Mouse (Mus musculus): ENCODE data around the gene Pfn1.
A peak's percentile ranks its signal among the peaks of the same experiment; 100 is the strongest.

The Pfn1 gene

GRCm38 (mm10) chr11:70654198-70654922 is at the start of gene Pfn1:
TSS of gene Pfn1 (minus strand) at chr11:70654644.
- DNase-seq (ENCODE audit: low spot score): peak; percentile 66

GRCm38 (mm10) chr11:70702781-70703180 is 48.3 kb upstream of the Pfn1 start:
- DNase-seq (ENCODE audit: low spot score): no peak

GRCm38 (mm10) chr11:70701984-70702733 is 47.7 kb upstream of the Pfn1 start:
- DNase-seq (ENCODE audit: low spot score): no peak

GRCm38 (mm10) chr11:70701221-70701955 is 46.9 kb upstream of the Pfn1 start:
- no peak for DNase-seq (ENCODE audit: low spot score)

- peak; percentile 66 for DNase-seq (ENCODE audit: low spot score)
Measured at GRCm38 (mm10) chr11:70700613-70701012, 46.2 kb upstream of the Pfn1 start.

GRCm38 (mm10) chr11:70699722-70700556 is 45.5 kb upstream of the Pfn1 start, which contains the start of the genes Inca1 and Kif1c:
TSS of gene Inca1 (minus strand) at chr11:70700155.
TSS of gene Kif1c (plus strand) at chr11:70700548.
- DNase-seq (ENCODE audit: low spot score): peak; percentile 98

- no peak for DNase-seq (ENCODE audit: low spot score)
Measured at GRCm38 (mm10) chr11:70699051-70699450, 44.6 kb upstream of the Pfn1 start.

GRCm38 (mm10) chr11:70697376-70697775 is 42.9 kb upstream of the Pfn1 start:
- DNase-seq (ENCODE audit: low spot score): no peak

GRCm38 (mm10) chr11:70693504-70693903 is 39.1 kb upstream of the Pfn1 start:
- no peak for DNase-seq (ENCODE audit: low spot score)

GRCm38 (mm10) chr11:70689578-70689977 is 35.1 kb upstream of the Pfn1 start:
- no peak for DNase-seq (ENCODE audit: low spot score)

- DNase-seq (ENCODE audit: low spot score): no peak
Measured at GRCm38 (mm10) chr11:70688372-70688771, 33.9 kb upstream of the Pfn1 start.

GRCm38 (mm10) chr11:70687601-70688199 is 33.3 kb upstream of the Pfn1 start, which contains the start of gene Camta2:
TSS of gene Camta2 (minus strand) at chr11:70688105.
- peak; percentile 80 for DNase-seq (ENCODE audit: low spot score)

- DNase-seq (ENCODE audit: low spot score): peak; percentile 37
Measured at GRCm38 (mm10) chr11:70686901-70687566, 32.6 kb upstream of the Pfn1 start.

- DNase-seq (ENCODE audit: low spot score): no peak
Measured at GRCm38 (mm10) chr11:70683640-70684039, 29.2 kb upstream of the Pfn1 start.

GRCm38 (mm10) chr11:70681897-70682581 is 27.6 kb upstream of the Pfn1 start:
- DNase-seq (ENCODE audit: low spot score): peak; percentile 33

GRCm38 (mm10) chr11:70681170-70681569 is 26.7 kb upstream of the Pfn1 start:
- no peak for DNase-seq (ENCODE audit: low spot score)

- DNase-seq (ENCODE audit: low spot score): no peak
Measured at GRCm38 (mm10) chr11:70679894-70680293, 25.4 kb upstream of the Pfn1 start.

GRCm38 (mm10) chr11:70679361-70679760 is 24.9 kb upstream of the Pfn1 start:
- DNase-seq (ENCODE audit: low spot score): no peak

GRCm38 (mm10) chr11:70678576-70678975 is 24.1 kb upstream of the Pfn1 start:
- no peak for DNase-seq (ENCODE audit: low spot score)

GRCm38 (mm10) chr11:70678092-70678491 is 23.6 kb upstream of the Pfn1 start:
- no peak for DNase-seq (ENCODE audit: low spot score)
